Mouse (Mus musculus): ENCODE data around the gene Gm48551. TPM values are rescaled to one million over a fixed set of nuclear protein-coding genes. Genes with fewer than 3 reads are reported as not detected.

The Gm48551 gene
- polyA plus RNA-seq, 1 experiment, result 2.2 TPM

- H3K27ac ChIP-seq (ENCODE audit: insufficient read depth, low read depth, low read length), result no peak overlapping the region
- no peak overlapping the region for H3K4me3 ChIP-seq (ENCODE audit: insufficient read depth, low read length)
- TF ChIP-seq CTCF (IDR thresholded peaks at IDR 0.05; ENCODE audit: low read depth, low read length) (no peak), POLR2A (IDR thresholded peaks at IDR 0.05; ENCODE audit: borderline replicate concordance, low read depth, low read length) (no peak)
- peaks cover 3% of the 10 kb centered on the region; the same call in 1 of the 2 replicates for H3K4me1 ChIP-seq (ENCODE audit: control insufficient read depth, insufficient read depth, low read length)
Observed at GRCm38 (mm10) chr10:81345162-81345534, 39.1 kb upstream of the Gm48551 start.

- H3K4me3 ChIP-seq (ENCODE audit: insufficient read depth, low read length), result no peak overlapping the region
- TF ChIP-seq CTCF (IDR thresholded peaks at IDR 0.05; ENCODE audit: low read depth, low read length) (no peak), POLR2A (IDR thresholded peaks at IDR 0.05; ENCODE audit: borderline replicate concordance, low read depth, low read length) (no peak)
- no peak overlapping the region for H3K27ac ChIP-seq (ENCODE audit: insufficient read depth, low read depth, low read length)
- peaks cover 10% of the 10 kb centered on the region for H3K4me1 ChIP-seq (ENCODE audit: control insufficient read depth, insufficient read depth, low read length)
Observed at GRCm38 (mm10) chr10:81346453-81347067, 37.7 kb upstream of the Gm48551 start.

- TF ChIP-seq POLR2A (IDR thresholded peaks at IDR 0.05; ENCODE audit: borderline replicate concordance, low read depth, low read length) (no peak), CTCF (IDR thresholded peaks at IDR 0.05; ENCODE audit: low read depth, low read length) (no peak)
- 0 out of 2 replicates have a peak overlapping the region, but pooled peaks have one; percentile 62 for H3K27ac ChIP-seq (ENCODE audit: insufficient read depth, low read depth, low read length)
- peak overlapping the region; percentile 93 for H3K4me3 ChIP-seq (ENCODE audit: insufficient read depth, low read length)
- H3K4me1 ChIP-seq (ENCODE audit: control insufficient read depth, insufficient read depth, low read length), result peaks cover 22% of the 10 kb centered on the region
Observed at GRCm38 (mm10) chr10:81349146-81349545, 35.1 kb upstream of the Gm48551 start.

- Histone ChIP-seq H3K27ac (ENCODE audit: insufficient read depth, low read depth, low read length) (peak overlapping the region; percentile 62), H3K4me1 (ENCODE audit: control insufficient read depth, insufficient read depth, low read length) (peaks cover 28% of the 10 kb centered on the region), H3K4me3 (ENCODE audit: insufficient read depth, low read length) (peak overlapping the region; percentile 93)
- TF ChIP-seq CTCF (IDR thresholded peaks at IDR 0.05; ENCODE audit: low read depth, low read length) (no peak), POLR2A (IDR thresholded peaks at IDR 0.05; ENCODE audit: borderline replicate concordance, low read depth, low read length) (no peak)
Observed at GRCm38 (mm10) chr10:81349961-81350350, 34.3 kb upstream of the Gm48551 start.

GRCm38 (mm10) chr10:81350351-81351063, 33.8 kb upstream of the Gm48551 start, which contains the start of gene Hmg20b:
Gene Hmg20b (minus strand): TSS chr10:81350480.
- TF ChIP-seq CTCF (IDR thresholded peaks at IDR 0.05; ENCODE audit: low read depth, low read length), result peak; percentile 98
- TF ChIP-seq POLR2A (IDR thresholded peaks at IDR 0.05; ENCODE audit: borderline replicate concordance, low read depth, low read length), result no peak
- H3K4me1 ChIP-seq (ENCODE audit: control insufficient read depth, insufficient read depth, low read length), result peaks cover 33% of the 10 kb centered on the region
- peak within 1 kb of the TSS; percentile 62 for H3K27ac ChIP-seq (ENCODE audit: insufficient read depth, low read depth, low read length)
- H3K4me3 ChIP-seq (ENCODE audit: insufficient read depth, low read length), result peak within 1 kb of the TSS; percentile 93

GRCm38 (mm10) chr10:81351678-81352291, 32.5 kb upstream of the Gm48551 start:
- Histone ChIP-seq H3K4me3 (ENCODE audit: insufficient read depth, low read length) (peak overlapping the region; percentile 7; the same call in 1 of the 2 replicates), H3K4me1 (ENCODE audit: control insufficient read depth, insufficient read depth, low read length) (peaks cover 40% of the 10 kb centered on the region), H3K27ac (ENCODE audit: insufficient read depth, low read depth, low read length) (peak overlapping the region; percentile 59)
- TF ChIP-seq POLR2A (IDR thresholded peaks at IDR 0.05; ENCODE audit: borderline replicate concordance, low read depth, low read length), result no peak

- TF ChIP-seq CTCF (IDR thresholded peaks at IDR 0.05; ENCODE audit: low read depth, low read length) (no peak), POLR2A (IDR thresholded peaks at IDR 0.05; ENCODE audit: borderline replicate concordance, low read depth, low read length) (no peak)
- Histone ChIP-seq H3K4me3 (ENCODE audit: insufficient read depth, low read length) (no peak overlapping the region), H3K4me1 (ENCODE audit: control insufficient read depth, insufficient read depth, low read length) (peaks cover 40% of the 10 kb centered on the region)
Observed at GRCm38 (mm10) chr10:81354738-81355477, 29.4 kb upstream of the Gm48551 start.

GRCm38 (mm10) chr10:81355533-81355932, 28.7 kb upstream of the Gm48551 start:
- Histone ChIP-seq H3K4me3 (ENCODE audit: insufficient read depth, low read length) (no peak overlapping the region), H3K4me1 (ENCODE audit: control insufficient read depth, insufficient read depth, low read length) (peaks cover 40% of the 10 kb centered on the region), H3K27ac (ENCODE audit: insufficient read depth, low read depth, low read length) (peak overlapping the region; percentile 98)
- TF ChIP-seq POLR2A (IDR thresholded peaks at IDR 0.05; ENCODE audit: borderline replicate concordance, low read depth, low read length) (no peak), CTCF (IDR thresholded peaks at IDR 0.05; ENCODE audit: low read depth, low read length) (no peak)

More at GRCm38 (mm10) chr10:81354738-81355477, 29.4 kb upstream of the Gm48551 start:
- H3K27ac ChIP-seq (ENCODE audit: insufficient read depth, low read depth, low read length), result peak overlapping the region; percentile 98

- Histone ChIP-seq H3K4me3 (ENCODE audit: insufficient read depth, low read length) (peak overlapping the region; percentile 66), H3K4me1 (ENCODE audit: control insufficient read depth, insufficient read depth, low read length) (peaks cover 41% of the 10 kb centered on the region), H3K27ac (ENCODE audit: insufficient read depth, low read depth, low read length) (peak overlapping the region; percentile 98)
- TF ChIP-seq POLR2A (IDR thresholded peaks at IDR 0.05; ENCODE audit: borderline replicate concordance, low read depth, low read length), result no peak
- no peak for TF ChIP-seq CTCF (IDR thresholded peaks at IDR 0.05; ENCODE audit: low read depth, low read length)
Observed at GRCm38 (mm10) chr10:81356352-81356990, 27.8 kb upstream of the Gm48551 start.

Data from bone marrow macrophage, adult 2 months (primary cell).